Comparison of ENCODE assay signal across 7 mouse cellular contexts in genomic region chr17:80981721-80982411, GRCm38 (mm10). TPM values are rescaled to one million over a fixed set of nuclear protein-coding genes. Genes with fewer than 3 reads are reported as not detected.
DNase-seq lines count a peak whose midpoint lies in the region; ATAC-seq and TF ChIP-seq lines count a peak whose summit lies in the region.

No protein-coding gene starts in this region.

- H3K27me3 ChIP-seq in lung, postnatal 0 days (replicated peaks; ENCODE audit: insufficient read depth, low read length) = no peaks in the 10 kb centered on the region
- no peaks in the 10 kb centered on the region for H3K27me3 ChIP-seq in hindbrain, embryonic 10.5 days (ENCODE audit: insufficient read depth, poor library complexity, severe bottlenecking)
- H3K27me3 ChIP-seq in neural tube, embryonic 14.5 days (ENCODE audit: control insufficient read depth, insufficient read depth, low read length) = no peaks in the 10 kb centered on the region

- H3K9ac ChIP-seq in lung, postnatal 0 days (replicated peaks; ENCODE audit: low read depth) = no peak overlapping the region
- H3K9ac ChIP-seq in neural tube, embryonic 14.5 days (replicated peaks; ENCODE audit: low read depth, low read length) = no peak overlapping the region

- H3K9me3 ChIP-seq in lung, postnatal 0 days (ENCODE audit: low read length) = no peaks in the 10 kb centered on the region
- H3K9me3 ChIP-seq in hindbrain, embryonic 10.5 days = no peaks in the 10 kb centered on the region
- no peaks in the 10 kb centered on the region for H3K9me3 ChIP-seq in neural tube, embryonic 14.5 days (ENCODE audit: control insufficient read depth, low read length)

- H3K4me2 ChIP-seq in lung, postnatal 0 days (replicated peaks; ENCODE audit: low read depth, low read length) = no peak overlapping the region
- H3K4me2 ChIP-seq in neural tube, embryonic 14.5 days (ENCODE audit: low read depth, low read length) = no peak overlapping the region; the same call in 1 of the 2 replicates

- TF ChIP-seq EP300 in lung, postnatal 0 days (IDR thresholded peaks at IDR 0.05) = no peak

- H3K27ac ChIP-seq in lung, postnatal 0 days (ENCODE audit: low read length) = no peak overlapping the region; the same call in 1 of the 2 replicates
- peak overlapping the region; percentile 23; the same call in 1 of the 2 replicates for H3K27ac ChIP-seq in hindbrain, embryonic 10.5 days
- H3K27ac ChIP-seq in neural tube, embryonic 14.5 days (ENCODE audit: low read depth, low read length) = peak overlapping the region; percentile 66

- peak; percentile 53 for ATAC-seq in lung, postnatal 0 days
- ATAC-seq in neural tube, embryonic 14.5 days (ENCODE audit: low read depth) = 0 out of 2 replicates have a peak, but pooled peaks have one; percentile 47

- peak; percentile 27 for DNase-seq in lung, postnatal 0 days (ENCODE audit: low spot score)
- no peak for DNase-seq in lung, postnatal 14 days
- DNase-seq in cerebellum, adult 9-10 months = peak; percentile 93
- no peak for DNase-seq in hindbrain, embryonic 10.5 days (ENCODE audit: low spot score)
- DNase-seq in ovary, postnatal 14 days (ENCODE audit: low spot score) = no peak
- no peak for DNase-seq in heart, adult 9 months (ENCODE audit: low spot score in 2 of 2)

- H3K36me3 ChIP-seq in lung, postnatal 0 days (ENCODE audit: insufficient read depth, low read length) = no peaks in the 10 kb centered on the region
- H3K36me3 ChIP-seq in hindbrain, embryonic 10.5 days = no peaks in the 10 kb centered on the region
- no peaks in the 10 kb centered on the region for H3K36me3 ChIP-seq in neural tube, embryonic 14.5 days (ENCODE audit: control insufficient read depth, insufficient read depth, low read length)

- 56% methylated on average over 12 of the region's 12 CpGs for WGBS in lung, postnatal 0 days
- 84% methylated on average over 12 of the region's 12 CpGs for WGBS in hindbrain, embryonic 10.5 days
- 62% methylated on average over 12 of the region's 12 CpGs for WGBS in neural tube, embryonic 14.5 days

- peaks cover 8% of the 10 kb centered on the region; the same call in 1 of the 2 replicates for H3K4me1 ChIP-seq in lung, postnatal 0 days (ENCODE audit: insufficient read depth, low read depth, low read length)
- peaks cover 9% of the 10 kb centered on the region for H3K4me1 ChIP-seq in hindbrain, embryonic 10.5 days (replicated peaks)
- 0 out of 2 replicates have a peak, but pooled peaks cover 9% of the 10 kb centered on the region for H3K4me1 ChIP-seq in neural tube, embryonic 14.5 days (ENCODE audit: control insufficient read depth, insufficient read depth, low read length)

- no peak for TF ChIP-seq CTCF in lung, postnatal 0 days (IDR thresholded peaks at IDR 0.05)

- H3K4me3 ChIP-seq in lung, postnatal 0 days (ENCODE audit: low read depth, low read length) = no peak overlapping the region
- no peak overlapping the region for H3K4me3 ChIP-seq in hindbrain, embryonic 10.5 days
- H3K4me3 ChIP-seq in neural tube, embryonic 14.5 days (ENCODE audit: low read depth, low read length) = no peak overlapping the region

RNA-seq across cellular contexts. Expression of gene Tmem178, which starts 37.4 kb away (rescaled TPM):
- polyA plus RNA-seq in lung, postnatal 0 days (2015; fragmentation: Nextera tagmentation; extraction: Ambion mirVana) = 21.6 and 23.1 TPM in 2 replicates
- polyA plus RNA-seq in hindbrain, embryonic 10.5 days (2016; fragmentation: Nextera tagmentation; extraction: Ambion mirVana) = 4.5 and 13.0 TPM in 2 replicates
- polyA plus RNA-seq in neural tube, embryonic 14.5 days (2014; fragmentation: Nextera tagmentation; extraction: Ambion mirVana) = 37.2 and 37.3 TPM in 2 replicates

Comparison
In these comparisons a context has a peak if more than half of its experiments do, and no peak if none do; other contexts are left out.
1. DNase-seq: peak in lung, postnatal 0 days (single experiment) and cerebellum, adult 9-10 months (single experiment); none in lung, postnatal 14 days (single experiment), hindbrain, embryonic 10.5 days (single experiment), ovary, postnatal 14 days (single experiment) and heart, adult 9 months (0 of 2).